Mouse (Mus musculus) kidney, postnatal 0 days (tissue): Measurements from ENCODE around the gene Tmem185b. TPM values are rescaled to one million over a fixed set of nuclear protein-coding genes. Genes with fewer than 3 reads are reported as not detected.

ENCODE experiments used
- ATAC-seq: fragments of 200-750 bp; cut with Nextera tagmentation; replicated peaks from 2 replicates; pipeline ENCODE4 v1.8.0; 2017; ENCODE audit warnings: low read depth, moderate number of reproducible peaks, moderate TSS enrichment, moderate library complexity; ENCODE audit not compliant: low FRiP score
- DNase-seq: peaks from one replicate; pipeline ENCODE4 v3.0.0-alpha.2; 2016; ENCODE audit warnings: low spot score
- H3K27ac ChIP-seq: fragments of 300-500 bp; sonication (generic); 2 replicates; pipeline ENCODE4 v1.5.1; 2014; ENCODE audit warnings: mild to moderate bottlenecking
- H3K27me3 ChIP-seq: fragments of 300-500 bp; sonication (generic); 2 replicates; pipeline ENCODE4 v1.6.1; 2014; ENCODE audit warnings: low read length, mixed read lengths; ENCODE audit not compliant: insufficient read depth
- H3K36me3 ChIP-seq: fragments of 300-500 bp; sonication (generic); 2 replicates; pipeline ENCODE4 v1.6.1; 2014; ENCODE audit warnings: low read length, mixed read lengths; ENCODE audit not compliant: insufficient read depth
- H3K4me1 ChIP-seq: fragments of 300-500 bp; sonication (generic); replicated peaks from 2 replicates; pipeline ENCODE4 v1.6.1; 2014; ENCODE audit warnings: antibody characterized with exemption, low read length, mixed read lengths; ENCODE audit not compliant: insufficient read depth
- H3K4me2 ChIP-seq: fragments of 300-500 bp; sonication (generic); 2 replicates; pipeline ENCODE4 v1.6.1; 2014; ENCODE audit warnings: mild to moderate bottlenecking, low read length, moderate library complexity, mixed read lengths
- H3K4me3 ChIP-seq: fragments of 300-500 bp; sonication (generic); replicated peaks from 2 replicates; pipeline ENCODE4 v1.5.1; 2014; ENCODE audit warnings: low read depth, low read length
- H3K9ac ChIP-seq: fragments of 300-500 bp; sonication (generic); 2 replicates; pipeline ENCODE4 v1.6.1; 2014; ENCODE audit warnings: low read depth, low read length
- H3K9me3 ChIP-seq: fragments of 300-500 bp; sonication (generic); replicated peaks from 2 replicates; pipeline ENCODE4 v1.6.1; 2016; ENCODE audit warnings: low read length, inconsistent platforms, mixed read lengths
- CTCF ChIP-seq: IDR thresholded peaks from 2 replicates; pipeline ENCODE4 v1.5.1; 2016; ENCODE audit warnings: antibody characterized with exemption, low read depth, mild to moderate bottlenecking, moderate library complexity
- WGBS: fragments of 180-500 bp; shearing (Covaris S2); extraction: QIAGEN DNeasy Blood & Tissue Kit; methylation state at CpG from one replicate; pipeline ENCODE4 v1.1.7; 2014; 5-methylcytosine and 5-hydroxymethylcytosine counted together
- polyA plus RNA-seq: library from polyadenylated mRNA; unstranded; fragments of >200 nt; fragmentation: Nextera tagmentation; extraction: Ambion mirVana; gene quantifications from 2 replicates; pipeline ENCODE4 v1.2.1, GENCODE M21; 2015

Tmem185b gene
- polyA plus RNA-seq, 1 experiment from 2014 or later = 30.6 TPM

DNA sequence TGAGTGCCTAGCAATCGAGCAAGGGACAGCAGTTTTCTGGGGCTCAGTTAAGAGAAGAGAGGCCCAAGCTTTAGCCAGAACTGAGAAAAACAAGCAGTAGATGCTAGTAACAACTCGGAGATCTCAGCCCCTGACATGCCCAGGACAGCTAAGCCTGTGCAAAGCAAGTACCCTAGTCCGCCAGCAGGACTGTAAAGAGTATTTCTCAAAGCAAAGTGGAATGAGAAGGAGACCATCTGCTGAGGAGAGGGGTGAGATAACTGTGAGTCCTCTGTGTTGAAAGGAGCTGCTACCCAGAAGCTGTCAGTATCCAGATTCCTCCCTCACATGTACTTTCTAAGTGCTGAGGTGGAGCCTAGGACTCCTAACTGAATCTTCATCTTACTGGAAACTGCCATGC, 20.5 kb downstream of the Tmem185b start:
- DNase-seq (no peak), ATAC-seq (no peak)
- Histone ChIP-seq H3K4me1 (no peaks in the 10 kb centered on the region), H3K27ac (no peak overlapping the region), H3K36me3 (peaks cover 9% of the 10 kb centered on the region; the same call in 1 of the 2 replicates), H3K4me3 (no peak overlapping the region), H3K27me3 (no peaks in the 10 kb centered on the region), H3K4me2 (no peak overlapping the region), H3K9me3 (no peaks in the 10 kb centered on the region), H3K9ac (no peak overlapping the region)
- WGBS = 91% methylated on average over 3 of the region's 3 CpGs
- TF ChIP-seq CTCF = no peak

GRCm38 (mm10) chr1:119548668-119549326, 22.8 kb downstream of the Tmem185b start:
- WGBS = 61% methylated on average over 7 of the region's 7 CpGs
- peak; percentile 88 for TF ChIP-seq CTCF
- ATAC-seq = 0 out of 2 replicates have a peak, but pooled peaks have one; percentile 40

GRCm38 (mm10) chr1:119549327-119549689, 23.3 kb downstream of the Tmem185b start:
- H3K36me3 ChIP-seq = peaks cover 14% of the 10 kb centered on the region; the same call in 1 of the 2 replicates
- 91% methylated on average over 7 of the region's 7 CpGs for WGBS

More at GRCm38 (mm10) chr1:119548668-119549326, 22.8 kb downstream of the Tmem185b start:
- peak; percentile 90 for DNase-seq
- Histone ChIP-seq H3K4me3 (no peak overlapping the region), H3K9ac (no peak overlapping the region), H3K36me3 (peaks cover 14% of the 10 kb centered on the region; the same call in 1 of the 2 replicates), H3K4me1 (no peaks in the 10 kb centered on the region), H3K4me2 (no peak overlapping the region), H3K9me3 (no peaks in the 10 kb centered on the region), H3K27me3 (no peaks in the 10 kb centered on the region), H3K27ac (no peak overlapping the region)

DNA sequence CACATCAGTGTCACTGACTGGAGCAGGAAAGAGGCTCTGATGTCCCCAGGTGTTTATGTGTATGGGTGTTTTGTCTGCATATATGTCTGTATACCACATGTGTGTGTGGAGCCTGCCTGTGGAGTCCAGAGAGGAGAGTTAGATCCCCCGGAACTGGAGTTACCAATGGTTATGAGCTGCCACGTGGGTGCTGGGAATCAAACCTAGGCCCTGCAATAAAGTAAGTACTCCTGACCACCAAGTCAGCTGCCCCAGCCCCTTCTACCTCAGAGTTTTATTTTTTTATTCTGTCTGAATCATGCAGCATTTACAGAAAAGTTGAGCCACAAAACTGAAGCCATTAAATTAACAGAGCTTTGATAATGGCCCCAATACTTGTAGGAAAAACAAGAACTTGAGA, 24.1 kb downstream of the Tmem185b start:
- Histone ChIP-seq H3K4me1 (no peaks in the 10 kb centered on the region), H3K36me3 (peaks cover 18% of the 10 kb centered on the region; the same call in 1 of the 2 replicates), H3K9me3 (no peaks in the 10 kb centered on the region), H3K9ac (no peak overlapping the region), H3K4me2 (no peak overlapping the region), H3K4me3 (no peak overlapping the region), H3K27me3 (no peaks in the 10 kb centered on the region), H3K27ac (no peak overlapping the region)
- WGBS = 82% methylated on average over 2 of the region's 2 CpGs
- ATAC-seq (no peak), DNase-seq (no peak)
- TF ChIP-seq CTCF = no peak

More at GRCm38 (mm10) chr1:119549327-119549689, 23.3 kb downstream of the Tmem185b start:
- H3K4me3 ChIP-seq = no peak overlapping the region
- no peaks in the 10 kb centered on the region for H3K9me3 ChIP-seq
- H3K9ac ChIP-seq = no peak overlapping the region
- no peak for ATAC-seq
- DNase-seq = no peak
- H3K4me1 ChIP-seq = no peaks in the 10 kb centered on the region
- no peaks in the 10 kb centered on the region for H3K27me3 ChIP-seq
- no peak overlapping the region for H3K27ac ChIP-seq
- no peak overlapping the region for H3K4me2 ChIP-seq
- no peak for TF ChIP-seq CTCF

DNA sequence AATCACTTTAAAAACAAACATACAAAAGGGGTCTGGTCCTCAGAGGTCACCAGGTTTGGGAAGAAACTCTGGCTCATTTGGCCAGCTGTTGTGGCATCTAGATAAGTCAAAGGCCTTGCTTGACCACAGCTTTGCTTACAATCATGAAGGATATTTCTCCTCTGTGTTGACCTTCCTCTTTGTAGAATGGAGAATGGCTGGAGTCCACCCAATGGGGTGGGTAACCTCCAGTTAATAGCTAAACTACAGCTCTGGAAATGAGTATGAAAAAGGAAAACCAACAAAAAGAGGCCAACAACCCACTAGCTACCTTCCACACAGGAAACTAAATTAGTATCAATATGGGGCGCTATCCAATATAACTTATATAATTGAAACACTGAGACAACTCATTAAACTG, 25.7 kb downstream of the Tmem185b start:
- DNase-seq (no peak), ATAC-seq (no peak)
- Histone ChIP-seq H3K27me3 (no peaks in the 10 kb centered on the region), H3K9ac (no peak overlapping the region), H3K4me2 (no peak overlapping the region), H3K4me3 (no peak overlapping the region), H3K9me3 (no peaks in the 10 kb centered on the region), H3K4me1 (no peaks in the 10 kb centered on the region), H3K27ac (no peak overlapping the region), H3K36me3 (peaks cover 25% of the 10 kb centered on the region; the same call in 1 of the 2 replicates)
- 100% methylated on average over 1 of the region's 1 CpGs for WGBS
- TF ChIP-seq CTCF = no peak

- TF ChIP-seq CTCF = no peak
- no peaks in the 10 kb centered on the region for H3K4me1 ChIP-seq
- H3K9me3 ChIP-seq = no peaks in the 10 kb centered on the region
- H3K27ac ChIP-seq = no peak overlapping the region
- no peak overlapping the region for H3K9ac ChIP-seq
- 72% methylated on average over 5 of the region's 5 CpGs for WGBS
- H3K4me3 ChIP-seq = no peak overlapping the region
- no peaks in the 10 kb centered on the region for H3K27me3 ChIP-seq
- DNase-seq (no peak), ATAC-seq (no peak)
- H3K36me3 ChIP-seq = peaks cover 20% of the 10 kb centered on the region; the same call in 1 of the 2 replicates
- H3K4me2 ChIP-seq = no peak overlapping the region
Measured at GRCm38 (mm10) chr1:119555651-119556050, 29.7 kb downstream of the Tmem185b start.
